Comparison of ENCODE assay signal across 9 mouse cellular contexts in genomic region chr4:64065266-64065665, GRCm38 (mm10). TPM values are rescaled to one million over a fixed set of nuclear protein-coding genes. Genes with fewer than 3 reads are reported as not detected.
A peak's percentile ranks its signal among the peaks of the same experiment; 100 is the strongest.
DNase-seq lines count a peak whose midpoint lies in the region; ATAC-seq and TF ChIP-seq lines count a peak whose summit lies in the region.
"Had no signal": no experiment of that assay in that cellular context is flagged by ENCODE, and none has a peak within 500 bp of the region (broad histone marks: within the 10 kb centered on the region; RNA-seq: fewer than 3 reads in every experiment).

No protein-coding gene starts in this region.

- no peak for TF ChIP-seq RAD21 in CH12.LX (IDR thresholded peaks at IDR 0.05; ENCODE audit: low read depth, low read length)

- no peak overlapping the region for H3K27ac ChIP-seq in hindbrain, embryonic 10.5 days
- no peak overlapping the region for H3K27ac ChIP-seq in hindbrain, embryonic 14.5 days
- no peak overlapping the region for H3K27ac ChIP-seq in CH12.LX (ENCODE audit: insufficient read depth, low read depth)
- no peak overlapping the region for H3K27ac ChIP-seq in embryonic facial prominence, embryonic 11.5 days (replicated peaks; ENCODE audit: low read depth, low read length)

- H3K9me3 ChIP-seq in hindbrain, embryonic 10.5 days: no peaks in the 10 kb centered on the region
- no peaks in the 10 kb centered on the region for H3K9me3 ChIP-seq in hindbrain, embryonic 14.5 days (ENCODE audit: control insufficient read depth, low read length)
- no peaks in the 10 kb centered on the region for H3K9me3 ChIP-seq in CH12.LX (replicated peaks; ENCODE audit: low read length)
- H3K9me3 ChIP-seq in embryonic facial prominence, embryonic 11.5 days (replicated peaks; ENCODE audit: control insufficient read depth, low read length): no peaks in the 10 kb centered on the region

- ATAC-seq in hindbrain, embryonic 14.5 days (ENCODE audit: low FRiP score): no peak
- ATAC-seq in embryonic facial prominence, embryonic 11.5 days (replicated peaks; ENCODE audit: insufficient number of reproducible peaks, low FRiP score, low TSS enrichment, low read depth): peak; percentile 83; the same call in 1 of the 2 replicates

- H3K4me3 ChIP-seq in hindbrain, embryonic 10.5 days: no peak overlapping the region
- H3K4me3 ChIP-seq in hindbrain, embryonic 14.5 days (replicated peaks; ENCODE audit: low read length): no peak overlapping the region
- no peak overlapping the region for H3K4me3 ChIP-seq in CH12.LX (replicated peaks in 1 of 3; ENCODE audit: low read depth in 2 of 3, low read length in 2 of 3, poor library complexity in 1 of 3)
- H3K4me3 ChIP-seq in embryonic facial prominence, embryonic 11.5 days (ENCODE audit: low read depth, low read length): no peak overlapping the region

- H3K9ac ChIP-seq in hindbrain, embryonic 14.5 days: no peak overlapping the region
- H3K9ac ChIP-seq in CH12.LX (ENCODE audit: insufficient read depth, low read depth): no peak overlapping the region
- no peak overlapping the region for H3K9ac ChIP-seq in embryonic facial prominence, embryonic 11.5 days (replicated peaks; ENCODE audit: low read length)

- in situ Hi-C loops in CH12.LX (cut with MboI; ENCODE audit: low pct_ligation_motif_present, low pct_unique_long_range_greater_than_20kb, low sequenced_read_pairs): no loop called here

- dilution Hi-C loops in CH12.LX (cut with MboI; ENCODE audit: extremely low pct_ligation_motif_present, extremely low pct_unique_long_range_greater_than_20kb, low sequenced_read_pairs): no loop called here

- no peak for TF ChIP-seq EP300 in CH12.LX (IDR thresholded peaks at IDR 0.05; ENCODE audit: low read length)

- no peaks in the 10 kb centered on the region for H3K79me2 ChIP-seq in CH12.LX (replicated peaks; ENCODE audit: control insufficient read depth, extremely low read depth, insufficient read depth, poor library complexity, severe bottlenecking)

- intact Hi-C loops in heart, postnatal 14 days (cut with DNase I): no loop called here

- H3K36me3 ChIP-seq in hindbrain, embryonic 10.5 days: no peaks in the 10 kb centered on the region
- no peaks in the 10 kb centered on the region for H3K36me3 ChIP-seq in hindbrain, embryonic 14.5 days (replicated peaks; ENCODE audit: control insufficient read depth, insufficient read depth)
- H3K36me3 ChIP-seq in CH12.LX (replicated peaks in 1 of 2; ENCODE audit: control insufficient read depth in 1 of 2, insufficient read depth in 1 of 2, low read length in 1 of 2): no peaks in the 10 kb centered on the region
- no peaks in the 10 kb centered on the region for H3K36me3 ChIP-seq in embryonic facial prominence, embryonic 11.5 days (replicated peaks; ENCODE audit: control insufficient read depth, insufficient read depth, low read depth, low read length)

- TF ChIP-seq POLR2A in CH12.LX (IDR thresholded peaks at IDR 0.05; ENCODE audit: low read depth, low read length): no peak

- WGBS in hindbrain, embryonic 10.5 days: 42% methylated on average over 10 of the region's 10 CpGs
- 52% methylated on average over 10 of the region's 10 CpGs for WGBS in hindbrain, embryonic 14.5 days
- 37% methylated on average over 10 of the region's 10 CpGs for WGBS in embryonic facial prominence, embryonic 11.5 days

- peaks cover 7% of the 10 kb centered on the region for H3K4me1 ChIP-seq in hindbrain, embryonic 10.5 days (replicated peaks)
- H3K4me1 ChIP-seq in hindbrain, embryonic 14.5 days (replicated peaks; ENCODE audit: control insufficient read depth, insufficient read depth, low read length): no peaks in the 10 kb centered on the region
- peaks cover 3% of the 10 kb centered on the region in 2 experiments; a peak in 2 of 4 replicates for H3K4me1 ChIP-seq in CH12.LX (ENCODE audit: control insufficient read depth in 1 of 2, insufficient read depth in 2 of 2)
- H3K4me1 ChIP-seq in embryonic facial prominence, embryonic 11.5 days (ENCODE audit: control insufficient read depth, insufficient read depth, low read length): no peaks in the 10 kb centered on the region

- H3K4me2 ChIP-seq in hindbrain, embryonic 14.5 days (replicated peaks): no peak overlapping the region
- 0 out of 2 replicates have a peak overlapping the region, but pooled peaks have one; percentile 3 for H3K4me2 ChIP-seq in CH12.LX (ENCODE audit: insufficient read depth, low read depth, poor library complexity, severe bottlenecking)
- no peak overlapping the region for H3K4me2 ChIP-seq in embryonic facial prominence, embryonic 11.5 days (ENCODE audit: low read depth, low read length)

- DNase-seq in hindbrain, embryonic 10.5 days (ENCODE audit: low spot score): peak; percentile 24
- no peak for DNase-seq in hindbrain, embryonic 14.5 days (ENCODE audit: low spot score)
- DNase-seq in CH12.LX (ENCODE audit: extremely low read depth): no peak
- DNase-seq in embryonic facial prominence, embryonic 11.5 days (ENCODE audit: low spot score): peak; percentile 56
- DNase-seq in heart, postnatal 14 days: peak; percentile 9 to 17
- no peak for DNase-seq in right cerebral cortex, postnatal 14 days
- no peak for DNase-seq in right cerebral cortex, postnatal 25 days
- DNase-seq in adrenal gland, adult 8-10 months: no peak
- DNase-seq: lung, postnatal 36 days had no signal

- no peak for TF ChIP-seq CTCF in CH12.LX (conservative IDR thresholded peaks at IDR 0.05 in 1 of 2, IDR thresholded peaks at IDR 0.05 in 1 of 2; ENCODE audit: low read depth in 2 of 2, low read length in 2 of 2)

- H3K27me3 ChIP-seq in hindbrain, embryonic 10.5 days (ENCODE audit: insufficient read depth, poor library complexity, severe bottlenecking): no peaks in the 10 kb centered on the region
- H3K27me3 ChIP-seq in hindbrain, embryonic 14.5 days (ENCODE audit: control insufficient read depth, insufficient read depth, low read length): no peaks in the 10 kb centered on the region
- H3K27me3 ChIP-seq in CH12.LX (replicated peaks): no peaks in the 10 kb centered on the region
- no peaks in the 10 kb centered on the region for H3K27me3 ChIP-seq in embryonic facial prominence, embryonic 11.5 days (ENCODE audit: control insufficient read depth, insufficient read depth, low read length)

TF ChIP-seq in CH12.LX, 34 proteins besides CTCF, POLR2A, EP300 and RAD21:
- no peak for TF ChIP-seq ZMIZ1 (IDR thresholded peaks at IDR 0.05; ENCODE audit: low read depth, low read length)
- no peak for TF ChIP-seq RCOR1 (conservative IDR thresholded peaks at IDR 0.05; ENCODE audit: low read depth, low read length)
- TF ChIP-seq MEF2A (IDR thresholded peaks at IDR 0.05; ENCODE audit: borderline replicate concordance, low read depth, low read length): no peak
- no peak for TF ChIP-seq SIN3A (IDR thresholded peaks at IDR 0.05; ENCODE audit: low read length)
- TF ChIP-seq PAX5 (IDR thresholded peaks at IDR 0.05; ENCODE audit: low read length): no peak
- TF ChIP-seq E2F4 (IDR thresholded peaks at IDR 0.05; ENCODE audit: insufficient replicate concordance, low read depth, low read length): no peak
- TF ChIP-seq ELF1 (IDR thresholded peaks at IDR 0.05; ENCODE audit: low read depth, low read length): no peak

RNA-seq across cellular contexts. Expression of gene Tnc, which starts 18.5 kb away (rescaled TPM):
- polyA plus RNA-seq in hindbrain, embryonic 10.5 days (2016; fragmentation: Nextera tagmentation; extraction: Ambion mirVana): 1.3 and 3.5 TPM in 2 replicates
- polyA plus RNA-seq in hindbrain, embryonic 14.5 days (2014; fragmentation: Nextera tagmentation; extraction: Ambion mirVana): 73.3 and 84.1 TPM in 2 replicates
- total RNA-seq in CH12.LX (2012; rRNA removed) (0.13 TPM in 2 replicates), CH12.LX (2014; rRNA removed) (not detected in 2 replicates)
- 0.98 and 1.2 TPM in 2 replicates for polyA plus RNA-seq in CH12.LX (2012; ENCODE audit: insufficient read length, low read depth)
- polyA plus RNA-seq in embryonic facial prominence, embryonic 11.5 days (2014; fragmentation: Nextera tagmentation; extraction: Ambion mirVana): 13.0 and 13.8 TPM in 2 replicates
- 1 to 10 TPM; 4.3 to 5.1 TPM for total RNA-seq in heart, postnatal 14 days (2021)
- 1 to 10 TPM; 5.4 to 9.5 (median 7.3) TPM for total RNA-seq in adrenal gland, adult 8-10 months (2022)

Comparison
In these comparisons a context has a peak if more than half of its experiments do, and no peak if none do; other contexts are left out.
1. DNase-seq: peak in hindbrain, embryonic 10.5 days (single experiment), embryonic facial prominence, embryonic 11.5 days (single experiment) and heart, postnatal 14 days (2 of 2); none in hindbrain, embryonic 14.5 days (single experiment), CH12.LX (single experiment), right cerebral cortex, postnatal 14 days (single experiment), right cerebral cortex, postnatal 25 days (single experiment) and adrenal gland, adult 8-10 months (single experiment).